Mouse (Mus musculus) hindbrain, embryonic 16.5 days (tissue): ENCODE results near the gene Tmem208. TPM values are rescaled to one million over a fixed set of nuclear protein-coding genes. Genes with fewer than 3 reads are reported as not detected.

Experiments used
- ATAC-seq: fragments of 200-750 bp; cut with Nextera tagmentation; 2 replicates; pipeline ENCODE4 v1.8.0; 2017; ENCODE audit warnings: moderate TSS enrichment, moderate library complexity
- H3K27ac ChIP-seq: fragments of 300-500 bp; sonication (generic); 2 replicates; pipeline ENCODE4 v1.5.1; 2014; ENCODE audit warnings: low read depth, mild to moderate bottlenecking, control low read depth, low read length, moderate library complexity
- H3K27me3 ChIP-seq: fragments of 300-500 bp; sonication (generic); replicated peaks from 2 replicates; pipeline ENCODE4 v1.6.1; 2014; ENCODE audit warnings: low read length; ENCODE audit not compliant: control insufficient read depth, insufficient read depth
- H3K36me3 ChIP-seq: fragments of 300-500 bp; sonication (generic); 2 replicates; pipeline ENCODE4 v1.6.1; 2014; ENCODE audit warnings: mild to moderate bottlenecking, low read length, moderate library complexity, mixed read lengths; ENCODE audit not compliant: control insufficient read depth, insufficient read depth
- H3K4me1 ChIP-seq: fragments of 300-500 bp; sonication (generic); 2 replicates; pipeline ENCODE4 v1.6.1; 2014; ENCODE audit warnings: low read depth, low read length; ENCODE audit not compliant: control insufficient read depth, insufficient read depth
- H3K4me2 ChIP-seq: fragments of 300-500 bp; sonication (generic); 2 replicates; pipeline ENCODE4 v1.6.1; 2014; ENCODE audit warnings: mild to moderate bottlenecking, low read length, control low read depth, moderate library complexity
- H3K4me3 ChIP-seq: fragments of 300-500 bp; sonication (generic); 2 replicates; pipeline ENCODE4 v1.5.1; 2014; ENCODE audit warnings: mild to moderate bottlenecking, low read length, control low read depth, moderate library complexity
- H3K9ac ChIP-seq: fragments of 300-500 bp; sonication (generic); 2 replicates; pipeline ENCODE4 v1.6.1; 2014; ENCODE audit warnings: low read depth, mild to moderate bottlenecking, control low read depth, low read length, moderate library complexity
- H3K9me3 ChIP-seq: fragments of 300-500 bp; sonication (generic); 2 replicates; pipeline ENCODE4 v1.6.1; 2014; ENCODE audit warnings: mild to moderate bottlenecking, low read length, moderate library complexity; ENCODE audit not compliant: control insufficient read depth
- WGBS: fragments of 180-500 bp; shearing (Covaris S2); extraction: QIAGEN DNeasy Blood & Tissue Kit; methylation state at CpG from one replicate; pipeline ENCODE4 v1.1.7; 2014; 5-methylcytosine and 5-hydroxymethylcytosine counted together
- polyA plus RNA-seq: library from polyadenylated mRNA; unstranded; fragments of >200 nt; fragmentation: Nextera tagmentation; extraction: Ambion mirVana; gene quantifications from 2 replicates; pipeline ENCODE4 v1.2.1, GENCODE M21; 2015

The Tmem208 gene
- polyA plus RNA-seq, 1 experiment from 2014 or later = 150 TPM

- no peak overlapping the region for H3K4me3 ChIP-seq
- H3K9ac ChIP-seq = no peak overlapping the region
- WGBS = 71% methylated on average over 11 of the region's 11 CpGs
- peaks cover 7% of the 10 kb centered on the region; the same call in 1 of the 2 replicates for H3K36me3 ChIP-seq
- no peak overlapping the region for H3K27ac ChIP-seq
- H3K27me3 ChIP-seq = no peaks in the 10 kb centered on the region
- peaks cover 22% of the 10 kb centered on the region for H3K4me1 ChIP-seq
- ATAC-seq = no peak
- H3K4me2 ChIP-seq = no peak overlapping the region
- no peaks in the 10 kb centered on the region for H3K9me3 ChIP-seq
Measured at GRCm38 (mm10) chr8:105295256-105295655, 30.9 kb upstream of the Tmem208 start.

DNA sequence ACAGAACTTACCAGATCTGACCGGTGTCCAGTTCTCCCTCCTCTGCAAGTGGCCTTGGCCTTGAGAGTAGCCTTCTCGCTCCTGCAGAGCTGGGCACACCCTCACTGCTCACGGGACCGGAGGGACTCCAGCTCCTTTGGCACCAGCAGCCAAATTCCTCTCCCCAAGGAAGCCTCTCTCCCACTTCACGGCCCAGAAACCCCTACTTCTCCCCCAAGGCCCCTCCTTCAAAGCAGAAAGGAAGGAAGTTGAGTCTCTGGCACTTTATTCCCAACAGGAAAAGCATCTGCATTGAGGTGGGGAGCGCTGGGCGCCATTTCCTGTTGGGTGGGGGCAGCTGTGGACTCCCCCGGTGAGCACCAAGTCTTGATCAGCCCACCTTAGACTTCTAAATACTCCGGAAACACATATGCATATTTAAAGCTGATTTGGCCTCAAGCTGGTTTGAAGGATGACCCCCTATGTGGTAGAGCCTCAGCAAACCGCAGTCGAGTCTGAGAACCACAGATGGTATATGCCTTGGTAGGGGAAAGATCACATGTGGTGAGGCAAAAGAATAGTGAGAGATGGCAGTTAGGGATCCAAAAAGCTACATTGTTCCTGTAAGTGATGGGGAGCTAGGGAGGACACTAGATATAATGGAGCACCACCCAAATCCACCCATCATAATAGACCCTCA lies 30.1 kb upstream of the Tmem208 start, which contains the start of gene Exoc3l:
Gene Exoc3l, minus strand, starts transcription at position 207 of the 679 bp plus-strand sequence.
- no peak for ATAC-seq
- no peaks in the 10 kb centered on the region for H3K27me3 ChIP-seq
- H3K4me2 ChIP-seq = peak within 1 kb of the TSS; percentile 85
- no peak within 1 kb of the TSS for H3K27ac ChIP-seq
- H3K4me3 ChIP-seq = peak within 1 kb of the TSS; percentile 96; the same call in 1 of the 2 replicates
- WGBS = 68% methylated on average over 11 of the region's 11 CpGs
- H3K36me3 ChIP-seq = peaks cover 12% of the 10 kb centered on the region
- peaks cover 14% of the 10 kb centered on the region for H3K4me1 ChIP-seq
- H3K9ac ChIP-seq = peak within 1 kb of the TSS; percentile 94; the same call in 1 of the 2 replicates
- H3K9me3 ChIP-seq = no peaks in the 10 kb centered on the region

GRCm38 (mm10) chr8:105297511-105298192 lies 28.5 kb upstream of the Tmem208 start, which contains the start of gene E2f4:
Gene E2f4 (plus strand): TSS chr8:105297663.
- Histone ChIP-seq H3K4me3 (peak within 1 kb of the TSS; percentile 96), H3K36me3 (peaks cover 25% of the 10 kb centered on the region), H3K4me1 (peaks cover 13% of the 10 kb centered on the region), H3K9ac (peak within 1 kb of the TSS; percentile 94), H3K4me2 (peak within 1 kb of the TSS; percentile 85), H3K27ac (peak within 1 kb of the TSS; percentile 78), H3K27me3 (no peaks in the 10 kb centered on the region), H3K9me3 (no peaks in the 10 kb centered on the region)
- WGBS = under 1% methylated on average over 52 of the region's 58 CpGs
- peak; percentile 90 for ATAC-seq

GRCm38 (mm10) chr8:105298351-105299252 lies 27.6 kb upstream of the Tmem208 start:
- peaks cover 29% of the 10 kb centered on the region for H3K36me3 ChIP-seq
- ATAC-seq = no peak
- peak overlapping the region; percentile 96 for H3K4me3 ChIP-seq
- peaks cover 13% of the 10 kb centered on the region for H3K4me1 ChIP-seq
- H3K27ac ChIP-seq = no peak overlapping the region
- WGBS = 64% methylated on average over 18 of the region's 18 CpGs
- H3K9me3 ChIP-seq = no peaks in the 10 kb centered on the region
- peak overlapping the region; percentile 94 for H3K9ac ChIP-seq
- H3K4me2 ChIP-seq = peak overlapping the region; percentile 85
- no peaks in the 10 kb centered on the region for H3K27me3 ChIP-seq

- no peak overlapping the region for H3K4me3 ChIP-seq
- no peak overlapping the region for H3K4me2 ChIP-seq
- H3K27ac ChIP-seq = no peak overlapping the region
- no peaks in the 10 kb centered on the region for H3K9me3 ChIP-seq
- no peak for ATAC-seq
- H3K27me3 ChIP-seq = no peaks in the 10 kb centered on the region
- no peak overlapping the region for H3K9ac ChIP-seq
- H3K36me3 ChIP-seq = peaks cover 33% of the 10 kb centered on the region
- WGBS = 94% methylated on average over 8 of the region's 8 CpGs
- peaks cover 19% of the 10 kb centered on the region for H3K4me1 ChIP-seq
Measured at GRCm38 (mm10) chr8:105299962-105300361, 26.2 kb upstream of the Tmem208 start.

- Histone ChIP-seq H3K4me3 (no peak overlapping the region), H3K4me1 (peaks cover 23% of the 10 kb centered on the region), H3K4me2 (no peak overlapping the region), H3K27me3 (no peaks in the 10 kb centered on the region), H3K9ac (no peak overlapping the region), H3K9me3 (no peaks in the 10 kb centered on the region), H3K27ac (no peak overlapping the region), H3K36me3 (peaks cover 38% of the 10 kb centered on the region)
- WGBS = 88% methylated on average over 8 of the region's 8 CpGs
- no peak for ATAC-seq
Measured at GRCm38 (mm10) chr8:105303396-105303795, 22.8 kb upstream of the Tmem208 start.

DNA sequence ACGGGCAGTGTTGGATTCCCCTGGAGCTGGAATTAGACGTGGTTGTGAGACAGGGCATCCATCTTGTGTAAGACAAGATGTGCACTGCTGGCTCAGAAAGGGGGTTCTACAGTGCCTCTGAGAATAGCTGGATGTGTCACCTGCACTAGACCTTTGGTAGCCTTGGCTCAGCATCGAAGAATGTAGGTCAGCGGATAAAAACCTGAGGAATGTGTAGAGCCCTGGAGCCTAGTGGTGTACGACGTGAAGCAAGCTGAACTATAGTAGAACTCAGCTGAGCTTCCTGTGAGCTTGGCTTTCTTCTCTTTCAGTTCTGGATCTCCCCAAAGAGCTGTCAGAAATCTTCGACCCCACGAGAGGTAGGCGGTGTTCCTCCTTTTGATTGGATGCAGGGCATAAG lies 22.3 kb upstream of the Tmem208 start:
- Histone ChIP-seq H3K36me3 (peaks cover 38% of the 10 kb centered on the region), H3K4me1 (peaks cover 18% of the 10 kb centered on the region), H3K4me3 (no peak overlapping the region), H3K27me3 (no peaks in the 10 kb centered on the region), H3K9me3 (no peaks in the 10 kb centered on the region), H3K9ac (no peak overlapping the region), H3K4me2 (no peak overlapping the region), H3K27ac (no peak overlapping the region)
- 79% methylated on average over 9 of the region's 9 CpGs for WGBS
- no peak for ATAC-seq

DNA sequence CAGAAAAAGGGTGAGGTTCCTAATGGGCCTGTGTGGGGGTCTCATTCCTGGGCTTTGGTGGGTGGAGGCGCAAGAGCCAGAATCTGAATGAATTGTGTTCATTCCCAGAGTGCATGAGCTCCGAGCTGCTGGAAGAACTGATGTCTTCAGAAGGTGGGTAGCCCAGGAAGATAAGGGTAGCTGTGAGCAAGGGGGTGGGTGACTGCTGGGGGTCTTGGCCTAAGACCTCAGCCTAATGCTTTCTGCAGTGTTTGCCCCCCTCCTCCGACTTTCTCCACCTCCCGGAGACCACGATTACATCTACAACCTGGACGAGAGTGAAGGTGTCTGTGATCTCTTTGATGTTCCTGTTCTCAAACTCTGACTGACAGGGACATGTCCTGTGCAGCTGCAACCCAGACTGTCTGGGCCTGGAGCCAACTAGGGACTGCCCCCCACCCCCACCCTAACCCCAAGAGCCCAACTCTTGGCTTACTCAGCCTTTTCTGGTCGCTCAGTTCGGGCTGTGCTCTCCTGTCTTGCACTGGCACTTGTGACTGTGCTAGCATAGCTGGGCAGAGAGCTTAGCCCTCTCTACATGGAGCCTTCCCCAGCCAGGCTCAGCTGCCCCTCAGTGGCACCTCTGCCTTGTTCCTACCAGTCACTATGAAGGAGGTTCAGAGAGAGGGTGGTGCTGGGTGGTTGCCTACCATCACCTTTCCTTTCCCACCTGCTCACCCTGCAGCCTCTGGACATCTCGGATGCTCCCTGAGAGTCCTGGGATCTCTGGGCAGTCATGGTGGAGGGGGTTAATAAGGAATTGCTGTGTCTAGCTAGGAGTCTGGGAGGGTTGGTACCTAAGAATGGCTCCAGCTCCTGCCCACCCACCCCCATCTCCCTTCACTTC lies 21.6 kb upstream of the Tmem208 start:
- H3K4me1 ChIP-seq = peaks cover 16% of the 10 kb centered on the region
- H3K27ac ChIP-seq = no peak overlapping the region; the same call in 1 of the 2 replicates
- no peak overlapping the region for H3K4me2 ChIP-seq
- H3K27me3 ChIP-seq = no peaks in the 10 kb centered on the region
- WGBS = 69% methylated on average over 8 of the region's 9 CpGs
- H3K36me3 ChIP-seq = peaks cover 35% of the 10 kb centered on the region
- no peak overlapping the region for H3K4me3 ChIP-seq
- no peak overlapping the region for H3K9ac ChIP-seq
- no peaks in the 10 kb centered on the region for H3K9me3 ChIP-seq
- ATAC-seq = peak; percentile 21; the same call in 1 of the 2 replicates
